Mouse (Mus musculus): ENCODE results near the gene Twistnb.
A peak's percentile ranks its signal among the peaks of the same experiment; 100 is the strongest.

Twistnb gene

GRCm38 (mm10) chr12:33429387-33430160, at the start of gene Twistnb:
TSS of gene Twistnb (plus strand) at chr12:33429635.
- DNase-seq (ENCODE audit: low read depth, low spot score): peak; percentile 98

- peak; percentile 59 for DNase-seq (ENCODE audit: low read depth, low spot score)
Observed at GRCm38 (mm10) chr12:33388842-33389241, 40.6 kb upstream of the Twistnb start.

- DNase-seq (ENCODE audit: low read depth, low spot score): no peak
Observed at GRCm38 (mm10) chr12:33390844-33391560, 38.4 kb upstream of the Twistnb start.

GRCm38 (mm10) chr12:33394804-33395623, 34.4 kb upstream of the Twistnb start, which contains the start of gene Efcab10:
TSS of gene Efcab10 (plus strand) at chr12:33394854.
- DNase-seq (ENCODE audit: low read depth, low spot score): no peak

GRCm38 (mm10) chr12:33403265-33403693, 26.2 kb upstream of the Twistnb start:
- DNase-seq (ENCODE audit: low read depth, low spot score): peak; percentile 50

DNA sequence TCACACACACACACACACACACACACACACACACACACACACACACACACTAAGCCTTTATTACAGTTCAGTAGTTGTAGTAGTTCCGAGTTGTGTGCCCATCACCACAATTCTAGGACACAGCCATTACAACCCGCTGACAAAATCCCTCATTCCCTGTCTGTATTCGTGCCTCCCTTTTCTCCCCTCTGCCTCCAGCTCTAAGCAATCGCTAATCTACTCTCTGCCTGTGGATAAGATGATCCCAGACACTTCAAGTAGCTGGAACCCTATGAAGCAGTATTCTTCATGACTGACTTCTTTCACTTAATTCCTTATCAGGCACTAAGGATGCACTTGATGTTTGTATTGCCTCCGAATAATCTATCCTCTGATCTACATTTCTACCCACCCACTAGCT, 24.4 kb upstream of the Twistnb start:
- no peak for DNase-seq (ENCODE audit: low read depth, low spot score)

GRCm38 (mm10) chr12:33405398-33406026, 23.9 kb upstream of the Twistnb start:
- DNase-seq (ENCODE audit: low read depth, low spot score): no peak

DNA sequence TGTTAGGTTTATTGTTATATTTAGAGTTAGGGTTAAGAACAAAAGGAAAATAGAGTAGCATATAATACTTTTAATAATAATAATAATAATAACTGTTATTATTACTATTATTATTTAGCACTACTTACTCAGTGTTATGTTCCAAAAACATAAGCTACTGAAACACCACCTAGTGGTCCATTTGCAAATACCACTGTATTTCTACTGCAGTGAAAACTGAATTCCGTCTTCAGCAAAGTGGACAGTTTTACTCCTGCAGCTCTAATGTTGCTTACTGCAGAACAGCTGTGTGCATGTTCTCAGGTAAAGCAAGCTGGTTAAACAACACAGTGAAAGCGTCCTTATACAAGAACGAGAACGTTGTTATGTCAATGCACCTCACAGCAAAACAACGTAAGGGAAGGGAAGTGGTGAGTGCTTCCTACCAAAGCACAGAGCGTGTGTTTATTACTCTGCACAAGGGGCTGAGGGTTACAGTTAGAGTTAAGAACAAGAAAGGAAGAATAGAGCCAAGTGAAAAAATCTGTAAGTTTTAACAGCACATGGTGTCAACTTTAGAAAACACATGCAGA, 17.8 kb upstream of the Twistnb start:
- peak; percentile 27 for DNase-seq (ENCODE audit: low read depth, low spot score)

DNA sequence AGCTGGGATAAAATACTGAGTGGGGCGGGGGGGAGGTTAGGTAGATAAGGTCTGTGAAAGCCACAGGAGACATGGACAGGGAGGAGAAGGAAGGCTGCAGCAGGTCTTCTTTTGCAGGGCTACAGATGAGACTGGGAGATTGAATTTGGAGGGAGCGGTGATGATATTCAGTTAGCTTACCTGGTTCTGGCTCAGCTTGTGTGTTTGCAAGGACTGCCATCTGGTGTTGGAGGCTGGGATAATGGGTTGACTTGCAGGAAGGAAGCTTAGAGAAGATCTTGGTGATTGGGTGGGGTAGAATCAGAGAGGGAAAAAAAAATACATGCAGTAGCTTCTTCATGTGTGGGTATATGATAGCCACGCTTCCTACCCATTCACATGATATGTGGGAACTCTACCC, 5.1 kb upstream of the Twistnb start:
- peak; percentile 55 for DNase-seq (ENCODE audit: low read depth, low spot score)

DNA sequence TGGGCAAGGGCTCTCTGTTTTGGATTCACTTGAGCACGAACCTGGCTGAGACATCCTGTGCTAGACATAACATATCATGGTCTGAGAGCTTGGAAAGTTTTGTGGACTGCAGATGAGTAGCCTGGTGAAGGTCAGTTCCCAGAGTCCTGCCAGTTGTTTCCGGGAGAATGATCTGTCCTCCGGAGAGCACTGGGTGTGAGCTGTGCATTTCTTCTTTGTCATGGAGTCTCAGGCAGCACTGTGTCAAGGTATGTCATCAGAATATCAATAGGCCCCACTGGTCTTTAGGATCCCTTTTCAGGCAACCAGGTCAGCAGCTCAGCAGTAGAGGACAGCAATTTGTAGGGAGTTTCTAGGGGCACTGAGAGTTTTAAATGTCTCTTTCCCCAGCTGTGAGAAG, 2.1 kb upstream of the Twistnb start:
- no peak for DNase-seq (ENCODE audit: low read depth, low spot score)

GRCm38 (mm10) chr12:33427726-33428125, 1.7 kb upstream of the Twistnb start:
- DNase-seq (ENCODE audit: low read depth, low spot score): no peak

DNA sequence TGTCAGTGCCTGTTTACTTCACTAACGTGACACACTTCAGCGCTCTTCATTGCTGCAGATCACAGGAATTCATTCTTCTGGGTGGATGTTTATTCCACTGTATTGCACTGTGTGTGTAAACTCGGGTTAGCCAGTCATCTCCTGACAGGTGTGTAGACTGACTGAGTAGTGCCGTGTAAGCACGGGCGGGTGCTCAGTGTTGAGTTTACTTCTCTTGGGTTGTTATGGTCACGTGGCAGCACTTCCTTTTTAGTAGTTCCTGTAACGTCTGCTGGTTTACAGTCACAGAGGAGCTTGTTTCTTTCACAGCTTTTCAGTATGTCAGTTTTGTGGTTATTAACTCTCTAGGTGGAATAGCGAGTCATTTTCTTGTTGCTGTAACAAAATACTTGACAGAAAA, 4.4 kb downstream of the Twistnb start:
- peak; percentile 80 for DNase-seq (ENCODE audit: low read depth, low spot score)

DNA sequence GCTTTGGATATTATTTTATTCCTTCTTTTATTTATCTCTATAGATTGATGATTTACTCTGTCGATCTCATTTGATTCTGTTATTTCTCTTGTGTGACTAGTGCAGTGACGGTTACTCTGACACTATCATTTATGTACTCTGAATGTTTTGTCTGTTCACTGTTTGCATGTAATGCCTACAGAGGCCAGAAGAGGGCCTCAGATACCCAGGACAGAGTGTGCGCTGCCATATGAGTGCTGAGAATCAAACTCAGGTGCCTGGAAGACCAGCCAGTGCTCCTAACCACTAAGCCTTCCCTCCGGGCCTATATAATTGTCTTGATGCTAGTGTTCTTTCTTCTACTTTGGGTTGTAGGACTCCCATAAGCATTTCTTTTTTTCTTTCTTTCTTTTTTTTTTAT, 5.3 kb downstream of the Twistnb start:
- DNase-seq (ENCODE audit: low read depth, low spot score): peak; percentile 36

- no peak for DNase-seq (ENCODE audit: low read depth, low spot score)
Observed at GRCm38 (mm10) chr12:33455418-33455817, 26.0 kb downstream of the Twistnb start.

DNA sequence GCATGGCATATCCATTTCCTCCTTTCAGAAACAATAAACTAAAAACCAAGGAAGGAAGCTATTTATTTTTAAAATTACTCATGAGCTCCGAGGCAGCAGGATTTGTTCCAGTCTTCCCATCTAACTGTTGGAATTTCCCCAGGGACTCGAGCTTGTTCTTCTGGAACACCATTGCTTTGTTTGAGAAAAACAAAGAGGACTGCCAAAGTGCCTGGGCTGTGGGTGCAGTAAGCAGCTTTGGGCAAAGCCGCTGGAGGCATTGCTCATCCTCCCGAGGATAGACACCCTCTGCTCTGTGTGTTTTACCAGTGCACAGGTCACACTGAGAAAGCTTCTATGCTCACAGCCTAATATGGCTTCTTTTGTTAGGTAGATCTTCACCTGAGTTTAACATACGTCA, 26.8 kb downstream of the Twistnb start:
- DNase-seq (ENCODE audit: low read depth, low spot score): no peak

DNA sequence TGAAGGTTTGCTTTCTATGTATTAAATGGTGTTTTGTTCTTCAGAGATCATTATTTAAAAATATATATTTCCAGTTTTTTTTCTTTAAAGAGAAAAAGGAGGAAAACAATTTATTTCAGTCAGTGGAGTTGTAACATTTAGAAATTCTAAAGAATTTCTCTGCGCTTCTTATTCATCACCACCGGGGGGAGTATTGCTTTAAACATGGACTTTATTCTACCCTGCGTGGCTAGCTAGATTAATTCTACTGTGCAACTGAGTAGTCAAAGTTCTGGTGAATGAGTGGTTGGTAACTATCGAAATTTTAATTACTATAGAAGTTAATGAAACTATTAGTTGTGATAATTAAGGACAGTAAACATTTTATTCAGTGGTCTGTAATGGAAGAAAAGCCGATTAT, 51.5 kb downstream of the Twistnb start:
- DNase-seq (ENCODE audit: low read depth, low spot score): peak; percentile 20

DNA sequence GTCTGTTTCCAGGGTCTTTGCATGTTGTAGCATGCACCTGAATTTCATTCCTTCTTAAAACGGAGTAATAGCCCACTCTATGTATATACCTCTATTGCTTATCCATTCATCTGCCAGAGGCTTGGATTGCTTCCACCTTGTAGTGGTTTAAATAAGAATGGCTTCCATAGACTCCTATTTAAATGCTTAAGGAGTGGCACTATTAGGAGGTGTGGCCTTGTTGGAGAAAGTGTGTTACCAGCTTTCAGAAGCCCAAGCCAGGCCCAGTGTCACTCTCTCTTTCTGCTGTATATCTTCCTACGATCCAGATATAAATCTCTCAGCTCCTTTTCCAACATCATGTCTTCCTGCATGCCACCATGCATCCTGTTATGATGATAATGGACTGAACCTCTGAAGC, 53.5 kb downstream of the Twistnb start:
- DNase-seq (ENCODE audit: low read depth, low spot score): no peak
